Mouse (Mus musculus): ENCODE results near the gene Dusp3.

The Dusp3 gene

GRCm38 (mm10) chr11:101976949-101977348 is 9.9 kb downstream of the Dusp3 start:
- no peak for DNase-seq (ENCODE audit: low read depth, low spot score)

- no peak for DNase-seq (ENCODE audit: low read depth, low spot score)
Measured at GRCm38 (mm10) chr11:101974923-101975322, 11.9 kb downstream of the Dusp3 start.

GRCm38 (mm10) chr11:101974181-101974580 is 12.6 kb downstream of the Dusp3 start:
- DNase-seq (ENCODE audit: low read depth, low spot score): no peak

GRCm38 (mm10) chr11:101973496-101973895 is 13.3 kb downstream of the Dusp3 start:
- DNase-seq (ENCODE audit: low read depth, low spot score): no peak

GRCm38 (mm10) chr11:101972651-101973050 is 14.2 kb downstream of the Dusp3 start:
- no peak for DNase-seq (ENCODE audit: low read depth, low spot score)

- no peak for DNase-seq (ENCODE audit: low read depth, low spot score)
Measured at GRCm38 (mm10) chr11:101972097-101972496, 14.7 kb downstream of the Dusp3 start.

- no peak for DNase-seq (ENCODE audit: low read depth, low spot score)
Measured at GRCm38 (mm10) chr11:101971410-101971809, 15.4 kb downstream of the Dusp3 start.

- DNase-seq (ENCODE audit: low read depth, low spot score): no peak
Measured at GRCm38 (mm10) chr11:101969835-101970234, 17.0 kb downstream of the Dusp3 start.

GRCm38 (mm10) chr11:101968791-101969190 is 18.0 kb downstream of the Dusp3 start:
- peak; percentile 93 for DNase-seq (ENCODE audit: low read depth, low spot score)

GRCm38 (mm10) chr11:101968311-101968710 is 18.5 kb downstream of the Dusp3 start:
- no peak for DNase-seq (ENCODE audit: low read depth, low spot score)

- no peak for DNase-seq (ENCODE audit: low read depth, low spot score)
Measured at GRCm38 (mm10) chr11:101966965-101967614, 19.7 kb downstream of the Dusp3 start, which contains the start of gene Sost. Gene Sost (minus strand): TSS chr11:101967015.

GRCm38 (mm10) chr11:101965553-101965952 is 21.3 kb downstream of the Dusp3 start:
- DNase-seq (ENCODE audit: low read depth, low spot score): no peak

- no peak for DNase-seq (ENCODE audit: low read depth, low spot score)
Measured at GRCm38 (mm10) chr11:101964647-101965046, 22.2 kb downstream of the Dusp3 start.

- DNase-seq (ENCODE audit: low read depth, low spot score): no peak
Measured at GRCm38 (mm10) chr11:101963473-101964291, 23.1 kb downstream of the Dusp3 start.

GRCm38 (mm10) chr11:101963043-101963442 is 23.8 kb downstream of the Dusp3 start:
- no peak for DNase-seq (ENCODE audit: low read depth, low spot score)

GRCm38 (mm10) chr11:101957476-101957875 is 29.3 kb downstream of the Dusp3 start:
- DNase-seq (ENCODE audit: low read depth, low spot score): no peak

GRCm38 (mm10) chr11:101953441-101953840 is 33.4 kb downstream of the Dusp3 start:
- no peak for DNase-seq (ENCODE audit: low read depth, low spot score)

- no peak for DNase-seq (ENCODE audit: low read depth, low spot score)
Measured at GRCm38 (mm10) chr11:101952541-101953341, 34.1 kb downstream of the Dusp3 start.

- no peak for DNase-seq (ENCODE audit: low read depth, low spot score)
Measured at GRCm38 (mm10) chr11:101950021-101950420, 36.8 kb downstream of the Dusp3 start.

- no peak for DNase-seq (ENCODE audit: low read depth, low spot score)
Measured at GRCm38 (mm10) chr11:101946525-101946924, 40.3 kb downstream of the Dusp3 start.

GRCm38 (mm10) chr11:101943055-101943454 is 43.8 kb downstream of the Dusp3 start:
- DNase-seq (ENCODE audit: low read depth, low spot score): no peak

GRCm38 (mm10) chr11:101937108-101937507 is 49.7 kb downstream of the Dusp3 start:
- peak; percentile 27 for DNase-seq (ENCODE audit: low read depth, low spot score)

Data from forelimb bud, embryonic 11.5 days (tissue).